Mouse (Mus musculus) G1E (cell line): ENCODE results near the gene Adgrg1. TPM values are rescaled to one million over a fixed set of nuclear protein-coding genes. Genes with fewer than 3 reads are reported as not detected.

Experiments
- ATAC-seq: 2 replicates; pipeline ENCODE4 v1.8.0; 2016; ENCODE audit warnings: mild to moderate bottlenecking; ENCODE audit not compliant: insufficient number of reproducible peaks, poor library complexity, low FRiP score, severe bottlenecking; ENCODE audit errors: extremely low read depth
- DNase-seq: peaks from one replicate; pipeline ENCODE4 v3.0.0; 2012; ENCODE audit warnings: low spot score
- H3K27me3 ChIP-seq: 2 replicates; pipeline ENCODE4 v1.6.1; 2012; ENCODE audit warnings: mild to moderate bottlenecking, low read length, inconsistent platforms; ENCODE audit not compliant: insufficient read depth
- H3K36me3 ChIP-seq: replicated peaks from 2 replicates; pipeline ENCODE3; 2012; ENCODE audit warnings: mild to moderate bottlenecking, inconsistent platforms
- H3K4me1 ChIP-seq: 2 replicates; pipeline ENCODE4 v1.6.1; 2012; ENCODE audit warnings: low read depth, low read length, inconsistent platforms, mixed read lengths; ENCODE audit not compliant: insufficient read depth
- H3K4me3 ChIP-seq: 2 replicates; pipeline ENCODE4 v1.5.1; 2012; ENCODE audit warnings: low read depth, mild to moderate bottlenecking, inconsistent platforms, low read length, moderate library complexity, mixed read lengths
- H3K9me3 ChIP-seq: replicated peaks from 2 replicates; pipeline ENCODE4 v1.6.1; 2012; ENCODE audit warnings: inconsistent platforms
- CTCF ChIP-seq: IDR thresholded peaks from 2 replicates; pipeline ENCODE4 v1.5.1; 2012; ENCODE audit warnings: low read depth, low read length, inconsistent platforms, mixed read lengths
- GATA1 ChIP-seq: IDR thresholded peaks from 2 replicates; pipeline ENCODE4 v1.6.1; 2012; ENCODE audit warnings: borderline replicate concordance, low read length, inconsistent platforms, mixed read lengths
- GATA2 ChIP-seq: IDR thresholded peaks from 2 replicates; pipeline ENCODE4 v1.6.1; 2012; ENCODE audit warnings: low read depth, low read length, inconsistent platforms, borderline replicate concordance
- POLR2AphosphoS5 ChIP-seq: IDR thresholded peaks from 2 replicates; pipeline ENCODE4 v1.6.1; 2012; ENCODE audit warnings: low read depth, low read length, inconsistent platforms; ENCODE audit not compliant: insufficient replicate concordance
- TAL1 ChIP-seq: conservative IDR thresholded peaks from 2 replicates; pipeline ENCODE4 v1.6.1; 2012; ENCODE audit warnings: low read depth, low read length, inconsistent platforms, mixed read lengths
- polyA plus RNA-seq: library from polyadenylated mRNA; stranded (reverse); fragments of >175 nt; gene quantifications from 2 replicates; pipeline ENCODE4 v1.2.3, GENCODE M21; 2012
- total RNA-seq, 2 experiments: library from RNA; stranded (forward) in 1 of 2; stranded (reverse) in 1 of 2; fragments of 200-1000 nt in 1 of 2; fragments of >200 nt in 1 of 2; fragmentation: Nextera tagmentation in 1 of 2; gene quantifications; 2 replicates each; pipeline ENCODE4 v1.2.3; 2014 to 2017

Gene Adgrg1
- 339 and 345 TPM in 2 replicates for total RNA-seq (2014; fragmentation: Nextera tagmentation)
- total RNA-seq (2017), result 54.0 and 57.7 TPM in 2 replicates
- 211 and 229 TPM in 2 replicates for polyA plus RNA-seq

GRCm38 (mm10) chr8:94974467-94975165, at the start of gene Adgrg1:
Gene Adgrg1, plus strand, starts transcription at chr8:94974751.
- H3K4me3 ChIP-seq, result peak within 1 kb of the TSS; percentile 11; the same call in 1 of the 2 replicates
- H3K27me3 ChIP-seq, result no peaks in the 10 kb centered on the region
- ATAC-seq, result no peak
- peaks cover 2% of the 10 kb centered on the region for H3K36me3 ChIP-seq
- TF ChIP-seq CTCF, result no peak
- TF ChIP-seq GATA1, result no peak
- TF ChIP-seq GATA2, result no peak
- no peak for TF ChIP-seq POLR2AphosphoS5
- no peak for TF ChIP-seq TAL1
- H3K9me3 ChIP-seq, result no peaks in the 10 kb centered on the region
- peaks cover 96% of the 10 kb centered on the region for H3K4me1 ChIP-seq
- DNase-seq, result no peak

- H3K4me1 ChIP-seq, result peaks cover 43% of the 10 kb centered on the region
- H3K36me3 ChIP-seq, result no peaks in the 10 kb centered on the region
- TF ChIP-seq POLR2AphosphoS5 (no peak), CTCF (no peak), GATA2 (no peak), TAL1 (no peak), GATA1 (no peak)
- no peak overlapping the region for H3K4me3 ChIP-seq
- no peak for ATAC-seq
- no peak for DNase-seq
- no peaks in the 10 kb centered on the region for H3K27me3 ChIP-seq
- H3K9me3 ChIP-seq, result no peaks in the 10 kb centered on the region
These were observed 46.3 kb upstream of the Adgrg1 start for GRCm38 (mm10) chr8:94928227-94928626.

DNA sequence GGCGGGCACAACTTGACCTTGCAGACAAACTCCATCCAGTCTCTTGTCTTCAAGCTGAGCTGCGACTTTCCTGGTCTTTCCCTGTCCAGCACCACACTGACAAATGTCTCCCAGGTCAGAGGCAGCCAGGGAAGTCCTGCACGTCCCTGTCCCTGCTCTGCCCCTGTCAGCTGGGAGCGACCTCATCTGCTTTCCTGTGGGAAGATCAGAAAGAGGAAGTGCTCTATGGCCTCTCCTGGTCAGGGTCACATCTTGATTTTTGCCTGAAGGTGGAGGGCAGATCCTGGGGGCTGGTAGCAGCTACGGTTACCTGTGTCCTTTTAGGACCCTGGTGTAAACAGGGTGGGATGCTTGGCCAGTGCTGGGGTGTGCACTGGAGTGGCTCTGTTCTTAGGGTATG, 40.6 kb upstream of the Adgrg1 start:
- no peak for TF ChIP-seq GATA2
- no peak for TF ChIP-seq GATA1
- no peak for TF ChIP-seq TAL1
- TF ChIP-seq POLR2AphosphoS5, result no peak
- TF ChIP-seq CTCF, result no peak
- Histone ChIP-seq H3K4me1 (peaks cover 26% of the 10 kb centered on the region), H3K36me3 (peaks cover 15% of the 10 kb centered on the region), H3K4me3 (no peak overlapping the region), H3K27me3 (peaks cover 46% of the 10 kb centered on the region), H3K9me3 (no peaks in the 10 kb centered on the region)
- ATAC-seq, result no peak
- no peak for DNase-seq

GRCm38 (mm10) chr8:94935172-94935571, 39.4 kb upstream of the Adgrg1 start:
- ATAC-seq, result no peak
- no peak for TF ChIP-seq POLR2AphosphoS5
- no peak for TF ChIP-seq GATA2
- no peak for TF ChIP-seq GATA1
- Histone ChIP-seq H3K36me3 (peaks cover 15% of the 10 kb centered on the region), H3K27me3 (peaks cover 48% of the 10 kb centered on the region), H3K9me3 (no peaks in the 10 kb centered on the region), H3K4me1 (peaks cover 22% of the 10 kb centered on the region), H3K4me3 (no peak overlapping the region)
- no peak for DNase-seq

DNA sequence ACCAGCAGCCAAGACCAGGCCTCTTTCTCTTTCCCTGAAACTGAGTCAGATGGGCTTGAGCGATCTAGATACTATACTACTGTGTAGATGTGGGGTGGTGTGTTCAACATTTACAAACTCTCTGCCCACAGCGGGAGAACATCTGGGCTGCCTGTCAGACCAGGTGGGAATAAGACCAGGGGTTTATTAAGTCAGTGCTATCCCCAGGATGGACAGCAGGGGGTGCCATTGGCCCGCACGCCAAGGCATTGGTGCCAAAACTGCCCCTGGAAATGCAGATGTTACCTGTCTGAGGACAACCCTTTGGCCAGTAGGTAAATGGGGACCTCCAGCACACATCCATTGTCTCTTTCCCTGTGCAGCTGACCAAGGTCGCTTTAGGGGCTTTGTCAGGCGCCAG, 32.0 kb upstream of the Adgrg1 start:
- Histone ChIP-seq H3K9me3 (no peaks in the 10 kb centered on the region), H3K36me3 (peaks cover 4% of the 10 kb centered on the region), H3K4me1 (peaks cover 22% of the 10 kb centered on the region), H3K27me3 (peaks cover 64% of the 10 kb centered on the region), H3K4me3 (no peak overlapping the region)
- ATAC-seq (no peak; the same call in 1 of the 2 replicates), DNase-seq (peak; percentile 37)
- TF ChIP-seq CTCF, result peak; percentile 97
- no peak for TF ChIP-seq GATA1
- TF ChIP-seq TAL1, result no peak
- no peak for TF ChIP-seq GATA2

GRCm38 (mm10) chr8:94945185-94945584, 29.4 kb upstream of the Adgrg1 start:
- no peak for TF ChIP-seq GATA1
- no peak for TF ChIP-seq TAL1
- no peak for TF ChIP-seq POLR2AphosphoS5
- no peak for TF ChIP-seq CTCF
- no peak for TF ChIP-seq GATA2
- Histone ChIP-seq H3K27me3 (peaks cover 49% of the 10 kb centered on the region), H3K9me3 (no peaks in the 10 kb centered on the region), H3K36me3 (no peaks in the 10 kb centered on the region), H3K4me3 (no peak overlapping the region), H3K4me1 (peaks cover 32% of the 10 kb centered on the region)
- no peak for ATAC-seq
- no peak for DNase-seq
